Mouse (Mus musculus): ENCODE measurements around the gene Dnmbp. TPM values are rescaled to one million over a fixed set of nuclear protein-coding genes. Genes with fewer than 3 reads are reported as not detected.

Dnmbp gene
- polyA plus RNA-seq, 1 experiment, result 8.5 TPM

DNA sequence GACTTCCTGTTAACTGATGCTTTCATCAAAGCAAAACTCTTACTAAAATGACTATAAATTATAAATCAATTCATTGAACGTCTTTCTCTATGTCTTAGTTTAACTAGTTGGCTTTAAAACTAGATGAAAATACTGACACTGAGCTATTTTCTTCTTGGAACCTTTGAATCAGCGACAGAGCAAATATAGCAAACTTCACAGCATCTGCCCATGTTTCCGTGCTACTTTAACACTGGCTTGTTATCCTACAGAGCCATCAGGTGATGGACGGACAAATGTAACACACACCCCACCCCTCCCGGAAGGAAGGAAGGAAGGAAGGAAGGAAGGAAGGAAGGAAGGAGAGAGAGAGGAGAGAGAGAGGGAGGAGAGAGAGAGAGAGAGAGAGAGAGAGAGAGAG, 12.0 kb downstream of the Dnmbp start:
- Histone ChIP-seq H3K79me3 (ENCODE audit: low read depth) (peaks cover 7% of the 10 kb centered on the region), H3K36me3 (ENCODE audit: control insufficient read depth, insufficient read depth) (no peaks in the 10 kb centered on the region), H3ac (ENCODE audit: control insufficient read depth, insufficient read length, low read depth) (no peak overlapping the region), H3K79me2 (ENCODE audit: control insufficient read depth, insufficient read depth) (peaks cover 24% of the 10 kb centered on the region), H3K4me3 (ENCODE audit: insufficient read depth, poor library complexity, severe bottlenecking) (no peak overlapping the region), H3K27me3 (ENCODE audit: control insufficient read depth, insufficient read depth, insufficient read length) (no peaks in the 10 kb centered on the region)
- no peak for TF ChIP-seq FOSL1 (IDR thresholded peaks at IDR 0.05; ENCODE audit: insufficient read depth, low read length, poor library complexity, severe bottlenecking)
- no peak for TF ChIP-seq MYOD1 (IDR thresholded peaks at IDR 0.05; ENCODE audit: control insufficient read depth, insufficient read length, low read depth)
- TF ChIP-seq USF1 (IDR thresholded peaks at IDR 0.05; ENCODE audit: low read depth), result no peak
- no peak for TF ChIP-seq CEBPB (IDR thresholded peaks at IDR 0.05; ENCODE audit: low read depth)
- TF ChIP-seq MYOG (IDR thresholded peaks at IDR 0.05; ENCODE audit: control insufficient read depth, extremely low read depth, insufficient read length), result no peak
- no peak for TF ChIP-seq CTCF (IDR thresholded peaks at IDR 0.05; ENCODE audit: control insufficient read depth, insufficient read depth, insufficient read length)
- TF ChIP-seq MAX (IDR thresholded peaks at IDR 0.05), result no peak

DNA sequence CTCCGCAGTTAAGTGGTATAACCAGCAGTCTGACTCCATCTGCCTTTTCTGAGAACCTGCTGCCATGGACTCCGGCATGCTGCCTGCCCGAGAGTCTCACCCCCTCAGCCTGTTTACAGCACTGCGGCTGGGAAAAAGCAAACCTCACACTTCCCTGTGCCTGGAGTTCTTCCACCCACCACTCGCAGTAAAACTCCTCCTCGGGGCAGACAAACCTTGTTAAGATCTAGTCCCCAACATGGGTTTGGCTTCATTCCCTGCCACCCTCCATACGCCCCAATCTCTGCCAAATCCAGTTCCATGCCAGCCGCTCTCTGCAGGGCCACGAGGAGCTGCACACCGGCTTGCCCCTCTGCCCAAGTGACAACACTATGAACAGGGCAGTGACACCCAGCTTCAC, 12.9 kb downstream of the Dnmbp start:
- peaks cover 24% of the 10 kb centered on the region for H3K79me2 ChIP-seq (ENCODE audit: control insufficient read depth, insufficient read depth)
- H3K27me3 ChIP-seq (ENCODE audit: control insufficient read depth, insufficient read depth, insufficient read length), result no peaks in the 10 kb centered on the region
- no peak overlapping the region for H3K4me3 ChIP-seq (ENCODE audit: insufficient read depth, poor library complexity, severe bottlenecking)
- no peaks in the 10 kb centered on the region for H3K36me3 ChIP-seq (ENCODE audit: control insufficient read depth, insufficient read depth)
- H3K79me3 ChIP-seq (ENCODE audit: low read depth), result peaks cover 7% of the 10 kb centered on the region
- H3ac ChIP-seq (ENCODE audit: control insufficient read depth, insufficient read length, low read depth), result no peak overlapping the region
- no peak for TF ChIP-seq MYOG (IDR thresholded peaks at IDR 0.05; ENCODE audit: control insufficient read depth, extremely low read depth, insufficient read length)
- TF ChIP-seq MYOD1 (IDR thresholded peaks at IDR 0.05; ENCODE audit: control insufficient read depth, insufficient read length, low read depth), result no peak
- no peak for TF ChIP-seq CTCF (IDR thresholded peaks at IDR 0.05; ENCODE audit: control insufficient read depth, insufficient read depth, insufficient read length)
- no peak for TF ChIP-seq USF1 (IDR thresholded peaks at IDR 0.05; ENCODE audit: low read depth)
- no peak for TF ChIP-seq FOSL1 (IDR thresholded peaks at IDR 0.05; ENCODE audit: insufficient read depth, low read length, poor library complexity, severe bottlenecking)
- TF ChIP-seq CEBPB (IDR thresholded peaks at IDR 0.05; ENCODE audit: low read depth), result no peak
- no peak for TF ChIP-seq MAX (IDR thresholded peaks at IDR 0.05)

DNA sequence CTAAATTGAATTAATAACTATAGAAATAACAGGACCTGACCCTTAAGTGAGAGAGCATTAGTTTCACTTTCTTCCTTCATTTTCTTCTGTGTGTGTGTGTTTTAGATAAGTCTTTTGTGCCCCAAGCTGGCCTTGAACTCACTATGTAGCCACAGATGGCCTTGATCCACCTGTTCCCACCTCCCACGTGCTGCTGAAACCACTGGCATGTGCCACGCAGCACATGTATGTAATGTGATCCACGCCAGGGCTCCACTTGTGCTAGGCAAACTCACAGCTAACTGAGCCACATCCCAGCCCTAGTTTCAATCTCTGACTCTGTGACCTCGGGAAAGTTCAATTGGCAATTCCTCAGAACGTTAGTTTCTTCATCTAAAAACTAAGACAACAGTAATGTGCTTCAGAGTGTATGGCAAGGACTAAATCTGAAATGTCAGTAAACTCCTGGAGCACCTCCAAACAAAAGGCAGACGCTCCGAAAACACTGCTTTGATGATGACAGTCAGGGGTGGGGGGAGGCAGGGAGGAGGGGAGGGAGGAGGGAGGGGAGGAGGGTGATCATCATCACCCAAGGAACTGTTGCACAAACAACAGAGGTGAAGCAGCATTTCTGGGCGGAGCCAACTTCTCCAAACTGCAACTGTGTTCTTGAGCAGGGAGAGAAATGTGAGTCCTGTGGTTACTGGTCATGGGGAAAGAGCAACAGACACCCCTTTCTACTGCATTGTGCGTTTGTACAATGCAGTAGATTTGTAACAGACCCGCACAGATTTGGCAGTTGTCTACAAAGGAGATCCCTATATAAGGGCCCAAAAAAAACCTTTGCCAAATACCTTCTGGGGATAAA, 13.6 kb downstream of the Dnmbp start:
- H3K4me3 ChIP-seq (ENCODE audit: insufficient read depth, poor library complexity, severe bottlenecking), result no peak overlapping the region
- peaks cover 6% of the 10 kb centered on the region for H3K79me3 ChIP-seq (ENCODE audit: low read depth)
- no peaks in the 10 kb centered on the region for H3K27me3 ChIP-seq (ENCODE audit: control insufficient read depth, insufficient read depth, insufficient read length)
- H3K79me2 ChIP-seq (ENCODE audit: control insufficient read depth, insufficient read depth), result peaks cover 18% of the 10 kb centered on the region
- H3K36me3 ChIP-seq (ENCODE audit: control insufficient read depth, insufficient read depth), result no peaks in the 10 kb centered on the region
- TF ChIP-seq MYOG (IDR thresholded peaks at IDR 0.05; ENCODE audit: control insufficient read depth, extremely low read depth, insufficient read length), result no peak
- no peak for TF ChIP-seq USF1 (IDR thresholded peaks at IDR 0.05; ENCODE audit: low read depth)
- TF ChIP-seq MAX (IDR thresholded peaks at IDR 0.05), result no peak
- TF ChIP-seq MYOD1 (IDR thresholded peaks at IDR 0.05; ENCODE audit: control insufficient read depth, insufficient read length, low read depth), result peak; percentile 37
- H3ac ChIP-seq (ENCODE audit: control insufficient read depth, insufficient read length, low read depth), result no peak overlapping the region

DNA sequence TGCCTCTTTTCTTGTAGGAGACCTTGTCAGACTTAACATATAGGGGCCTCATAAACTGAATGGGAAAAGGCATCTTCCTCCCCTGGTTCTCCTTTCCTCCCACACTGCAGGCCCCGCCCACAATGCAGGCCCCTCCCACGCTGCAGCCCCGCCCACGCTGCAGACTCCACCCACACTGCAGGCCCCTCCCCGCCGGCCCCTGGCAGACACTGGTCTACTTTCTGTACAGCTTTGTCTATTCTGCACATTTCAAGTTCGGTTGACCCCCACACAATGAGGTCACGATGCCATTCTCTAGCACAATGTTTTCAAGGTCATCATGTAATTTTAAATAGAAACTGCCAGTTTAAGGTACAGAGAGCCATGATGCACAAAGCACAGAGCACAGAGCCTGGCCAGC, 15.6 kb downstream of the Dnmbp start:
- Histone ChIP-seq H3ac (ENCODE audit: control insufficient read depth, insufficient read length, low read depth) (no peak overlapping the region), H3K36me3 (ENCODE audit: control insufficient read depth, insufficient read depth) (no peaks in the 10 kb centered on the region), H3K79me2 (ENCODE audit: control insufficient read depth, insufficient read depth) (peaks cover 15% of the 10 kb centered on the region), H3K79me3 (ENCODE audit: low read depth) (peaks cover 2% of the 10 kb centered on the region), H3K4me3 (ENCODE audit: insufficient read depth, poor library complexity, severe bottlenecking) (no peak overlapping the region), H3K27me3 (ENCODE audit: control insufficient read depth, insufficient read depth, insufficient read length) (no peaks in the 10 kb centered on the region)
- TF ChIP-seq FOSL1 (IDR thresholded peaks at IDR 0.05; ENCODE audit: insufficient read depth, low read length, poor library complexity, severe bottlenecking), result no peak
- no peak for TF ChIP-seq MAX (IDR thresholded peaks at IDR 0.05)
- no peak for TF ChIP-seq CTCF (IDR thresholded peaks at IDR 0.05; ENCODE audit: control insufficient read depth, insufficient read depth, insufficient read length)
- TF ChIP-seq CEBPB (IDR thresholded peaks at IDR 0.05; ENCODE audit: low read depth), result no peak
- TF ChIP-seq MYOG (IDR thresholded peaks at IDR 0.05; ENCODE audit: control insufficient read depth, extremely low read depth, insufficient read length), result no peak
- no peak for TF ChIP-seq USF1 (IDR thresholded peaks at IDR 0.05; ENCODE audit: low read depth)
- TF ChIP-seq MYOD1 (IDR thresholded peaks at IDR 0.05; ENCODE audit: control insufficient read depth, insufficient read length, low read depth), result no peak

DNA sequence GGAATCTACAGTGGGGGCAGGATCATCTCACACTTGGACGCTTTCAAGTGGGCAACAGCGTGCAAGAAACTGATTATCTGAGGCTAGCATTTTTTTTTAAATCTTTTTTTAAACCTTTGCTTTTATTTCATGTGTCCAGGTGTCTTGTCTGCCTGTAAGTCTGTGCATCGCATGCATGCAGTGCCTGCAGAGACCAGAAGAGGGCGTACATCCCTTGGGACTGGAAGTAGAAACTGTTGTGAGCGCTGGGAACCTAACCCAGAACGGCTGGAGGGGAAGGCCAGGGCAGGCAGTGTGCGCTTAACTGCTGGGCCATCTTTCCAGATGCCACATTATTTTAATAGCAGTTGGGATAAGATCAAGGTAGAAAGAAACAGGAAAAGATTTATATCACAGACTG, 17.0 kb downstream of the Dnmbp start:
- no peaks in the 10 kb centered on the region for H3K36me3 ChIP-seq (ENCODE audit: control insufficient read depth, insufficient read depth)
- no peak for TF ChIP-seq MAX (IDR thresholded peaks at IDR 0.05)
- TF ChIP-seq MYOD1 (IDR thresholded peaks at IDR 0.05; ENCODE audit: control insufficient read depth, insufficient read length, low read depth), result no peak
- TF ChIP-seq CTCF (IDR thresholded peaks at IDR 0.05; ENCODE audit: control insufficient read depth, insufficient read depth, insufficient read length), result no peak
- no peak for TF ChIP-seq MYOG (IDR thresholded peaks at IDR 0.05; ENCODE audit: control insufficient read depth, extremely low read depth, insufficient read length)
- no peak for TF ChIP-seq CEBPB (IDR thresholded peaks at IDR 0.05; ENCODE audit: low read depth)
- TF ChIP-seq USF1 (IDR thresholded peaks at IDR 0.05; ENCODE audit: low read depth), result no peak
- no peak for TF ChIP-seq FOSL1 (IDR thresholded peaks at IDR 0.05; ENCODE audit: insufficient read depth, low read length, poor library complexity, severe bottlenecking)
- no peak overlapping the region for H3K4me3 ChIP-seq (ENCODE audit: insufficient read depth, poor library complexity, severe bottlenecking)
- peaks cover 2% of the 10 kb centered on the region for H3K79me3 ChIP-seq (ENCODE audit: low read depth)
- no peaks in the 10 kb centered on the region for H3K27me3 ChIP-seq (ENCODE audit: control insufficient read depth, insufficient read depth, insufficient read length)
- no peak overlapping the region for H3ac ChIP-seq (ENCODE audit: control insufficient read depth, insufficient read length, low read depth)
- H3K79me2 ChIP-seq (ENCODE audit: control insufficient read depth, insufficient read depth), result peaks cover 20% of the 10 kb centered on the region
